Mouse (Mus musculus): ENCODE measurements around the gene Pias3.

GRCm38 (mm10) chr3:96647365-96647764, 48.8 kb upstream of the Pias3 start:
- TF ChIP-seq CTCF (IDR thresholded peaks at IDR 0.05; ENCODE audit: low read depth, low read length) (no peak), TAL1 (conservative IDR thresholded peaks at IDR 0.05; ENCODE audit: low read depth, low read length) (no peak), GATA1 (IDR thresholded peaks at IDR 0.05; ENCODE audit: borderline replicate concordance, low read length) (no peak), GATA2 (IDR thresholded peaks at IDR 0.05; ENCODE audit: borderline replicate concordance, low read depth, low read length) (no peak), POLR2AphosphoS5 (IDR thresholded peaks at IDR 0.05; ENCODE audit: insufficient replicate concordance, low read depth, low read length) (no peak)

Data from G1E (cell line).